Mouse (Mus musculus) erythroblast, embryonic 14.5 days (primary cell): ENCODE measurements around the gene Dab2ip.

Experiments
- GATA1 ChIP-seq: IDR thresholded peaks from 2 replicates; pipeline ENCODE4 v1.6.1; 2012; ENCODE audit warnings: low read length, inconsistent platforms, mixed read lengths
- TAL1 ChIP-seq: IDR thresholded peaks from 3 replicates; pipeline ENCODE4 v1.6.1; 2012; ENCODE audit warnings: low read length, inconsistent platforms, mixed read lengths

- TF ChIP-seq GATA1, result no peak
- TF ChIP-seq TAL1, result no peak
Measured at GRCm38 (mm10) chr2:35660953-35661374, 102.9 kb downstream of the Dab2ip start.
